Mouse (Mus musculus): ENCODE data around the gene Srebf1. TPM values are rescaled to one million over a fixed set of nuclear protein-coding genes. Genes with fewer than 3 reads are reported as not detected.

The Srebf1 gene
- polyA plus RNA-seq, 1 experiment from 2014 or later: 51.7 TPM

DNA sequence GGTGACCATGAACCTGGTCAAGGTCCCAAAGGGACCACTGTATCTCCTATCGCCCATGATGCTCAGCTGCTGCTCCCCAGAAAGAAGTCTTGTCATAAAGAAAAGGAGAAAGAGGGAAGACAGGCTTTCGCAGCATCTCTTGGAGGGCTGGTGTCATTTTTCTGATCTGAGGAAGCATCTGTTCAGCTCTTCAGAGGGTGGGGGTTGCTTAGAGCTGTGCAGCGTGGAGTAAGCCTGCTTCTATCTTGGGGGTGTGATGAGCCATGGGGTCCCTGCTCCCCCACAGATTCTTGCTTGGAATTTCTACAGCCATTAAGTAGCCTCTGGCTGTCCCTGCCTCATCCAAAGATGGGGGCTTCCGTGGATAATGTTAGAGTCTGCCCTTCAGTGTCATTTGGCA is 64.1 kb downstream of the Srebf1 start:
- H3K9ac ChIP-seq (ENCODE audit: low read depth, low read length): no peak overlapping the region
- H3K4me2 ChIP-seq (ENCODE audit: low read depth, low read length): no peak overlapping the region
- H3K4me3 ChIP-seq (ENCODE audit: low read depth, low read length): no peak overlapping the region
- peaks cover 27% of the 10 kb centered on the region for H3K4me1 ChIP-seq (ENCODE audit: control insufficient read depth, low read depth, low read length)
- no peak overlapping the region for H3K27ac ChIP-seq (ENCODE audit: low read length)
- no peaks in the 10 kb centered on the region for H3K36me3 ChIP-seq (ENCODE audit: control insufficient read depth, insufficient read depth)
- no peaks in the 10 kb centered on the region for H3K9me3 ChIP-seq (replicated peaks; ENCODE audit: control insufficient read depth, low read length)
- no peak for ATAC-seq (ENCODE audit: low read depth)
- WGBS (ENCODE audit: insufficient replicate concordance): 54% methylated on average over 4 of the region's 4 CpGs
- no peaks in the 10 kb centered on the region for H3K27me3 ChIP-seq (ENCODE audit: control insufficient read depth, insufficient read depth, low read depth, low read length)

DNA sequence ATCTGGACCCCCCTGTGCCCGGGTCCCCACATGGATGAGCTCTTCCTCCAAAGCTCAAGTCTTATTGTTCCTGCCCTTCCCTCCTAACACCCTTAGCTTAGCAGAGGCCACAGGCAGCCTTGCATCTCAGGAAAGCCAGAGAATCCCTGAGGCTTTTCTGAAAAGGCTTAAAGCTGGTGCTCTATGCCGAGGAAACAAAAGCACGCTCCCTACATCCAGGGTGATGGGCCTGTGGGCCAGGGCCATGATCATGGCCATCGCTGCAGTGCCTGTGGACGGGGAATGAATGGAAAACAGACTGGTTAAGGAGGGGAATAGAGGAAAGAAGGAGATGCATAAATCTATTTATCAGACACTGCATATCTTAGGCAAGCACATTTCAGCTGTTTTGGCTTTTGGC is 66.7 kb downstream of the Srebf1 start:
- Histone ChIP-seq H3K4me1 (ENCODE audit: control insufficient read depth, low read depth, low read length) (peaks cover 30% of the 10 kb centered on the region), H3K27me3 (ENCODE audit: control insufficient read depth, insufficient read depth, low read depth, low read length) (no peaks in the 10 kb centered on the region)

DNA sequence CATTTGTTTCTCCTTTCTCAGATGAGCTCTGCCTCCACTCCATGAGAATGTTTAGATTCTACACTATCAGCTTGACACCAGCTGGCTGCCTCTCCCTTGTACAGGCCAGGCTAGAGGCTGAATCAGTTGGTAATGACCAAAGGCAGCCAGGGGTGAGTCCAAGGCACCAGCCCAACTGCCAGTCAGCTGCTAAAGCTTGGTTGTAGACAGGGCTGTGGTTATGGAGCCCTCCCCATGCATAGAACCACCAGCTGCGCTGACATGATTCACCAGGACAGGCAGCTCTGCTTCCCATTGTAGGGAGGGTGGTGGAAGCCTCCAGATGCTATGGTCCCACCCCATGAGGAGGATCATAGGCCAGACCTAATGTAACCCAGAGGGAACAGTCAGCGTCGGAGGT is 68.4 kb downstream of the Srebf1 start:
- Histone ChIP-seq H3K9ac (ENCODE audit: low read depth, low read length) (no peak overlapping the region), H3K4me1 (ENCODE audit: control insufficient read depth, low read depth, low read length) (peaks cover 14% of the 10 kb centered on the region), H3K36me3 (ENCODE audit: control insufficient read depth, insufficient read depth) (no peaks in the 10 kb centered on the region), H3K4me2 (ENCODE audit: low read depth, low read length) (no peak overlapping the region), H3K27ac (ENCODE audit: low read length) (no peak overlapping the region), H3K9me3 (replicated peaks; ENCODE audit: control insufficient read depth, low read length) (no peaks in the 10 kb centered on the region), H3K27me3 (ENCODE audit: control insufficient read depth, insufficient read depth, low read depth, low read length) (no peaks in the 10 kb centered on the region), H3K4me3 (ENCODE audit: low read depth, low read length) (no peak overlapping the region)
- 83% methylated on average over 3 of the region's 3 CpGs for WGBS (ENCODE audit: insufficient replicate concordance)
- ATAC-seq (ENCODE audit: low read depth): no peak

More for the DNA sequence above, 66.7 kb downstream of the Srebf1 start:
- Histone ChIP-seq H3K4me2 (ENCODE audit: low read depth, low read length) (no peak overlapping the region), H3K4me3 (ENCODE audit: low read depth, low read length) (no peak overlapping the region), H3K27ac (ENCODE audit: low read length) (no peak overlapping the region), H3K36me3 (ENCODE audit: control insufficient read depth, insufficient read depth) (no peaks in the 10 kb centered on the region), H3K9me3 (replicated peaks; ENCODE audit: control insufficient read depth, low read length) (no peaks in the 10 kb centered on the region), H3K9ac (ENCODE audit: low read depth, low read length) (no peak overlapping the region)
- 76% methylated on average over 5 of the region's 5 CpGs for WGBS (ENCODE audit: insufficient replicate concordance)
- no peak for ATAC-seq (ENCODE audit: low read depth)

DNA sequence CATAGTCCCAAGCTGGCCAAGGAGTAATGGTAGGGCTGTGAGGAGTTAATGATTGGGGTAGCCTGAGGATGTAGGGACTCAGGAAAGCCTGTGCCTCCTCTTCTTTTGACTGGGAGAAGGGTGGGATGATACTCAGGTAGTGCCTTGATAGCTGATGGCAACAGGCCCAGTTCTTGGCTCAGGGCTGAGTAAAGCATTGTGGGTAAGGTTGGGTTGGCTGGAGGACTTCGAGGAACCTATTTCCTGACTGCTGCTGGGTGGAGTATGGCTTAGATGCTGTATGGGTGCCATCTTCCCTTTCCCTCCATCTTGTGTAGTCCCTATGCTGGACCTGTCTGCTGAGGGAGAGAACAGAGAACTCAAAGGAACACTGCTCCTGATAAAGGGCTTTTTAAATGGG is 70.0 kb downstream of the Srebf1 start:
- no peak overlapping the region for H3K4me2 ChIP-seq (ENCODE audit: low read depth, low read length)
- no peaks in the 10 kb centered on the region for H3K36me3 ChIP-seq (ENCODE audit: control insufficient read depth, insufficient read depth)
- H3K27me3 ChIP-seq (ENCODE audit: control insufficient read depth, insufficient read depth, low read depth, low read length): no peaks in the 10 kb centered on the region
- ATAC-seq (ENCODE audit: low read depth): no peak
- H3K27ac ChIP-seq (ENCODE audit: low read length): no peak overlapping the region
- H3K4me1 ChIP-seq (ENCODE audit: control insufficient read depth, low read depth, low read length): peaks cover 6% of the 10 kb centered on the region; the same call in 1 of the 2 replicates
- no peak overlapping the region for H3K9ac ChIP-seq (ENCODE audit: low read depth, low read length)
- WGBS (ENCODE audit: insufficient replicate concordance): 50% methylated on average over 1 of the region's 1 CpGs
- H3K4me3 ChIP-seq (ENCODE audit: low read depth, low read length): no peak overlapping the region
- no peaks in the 10 kb centered on the region for H3K9me3 ChIP-seq (replicated peaks; ENCODE audit: control insufficient read depth, low read length)

DNA sequence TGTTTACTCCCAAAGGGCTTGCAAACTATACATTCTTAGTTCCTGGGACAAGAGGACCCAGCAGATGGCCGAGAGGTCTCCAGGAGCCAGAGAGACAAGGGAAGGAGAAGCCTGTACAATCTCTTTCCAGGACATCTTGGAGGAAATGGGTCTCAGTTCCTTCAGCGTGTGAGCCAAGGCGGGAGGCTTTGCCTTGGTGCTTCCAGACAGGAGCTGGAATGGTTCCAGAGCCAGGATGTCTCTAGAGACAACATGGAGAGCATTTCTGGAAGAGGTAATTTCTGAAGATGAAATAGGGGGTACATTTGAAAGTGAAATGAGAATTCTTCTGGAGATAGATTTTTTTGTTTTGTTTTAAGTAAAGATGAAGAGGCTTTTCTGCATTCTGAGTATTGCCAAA is 71.7 kb downstream of the Srebf1 start:
- H3K4me2 ChIP-seq (ENCODE audit: low read depth, low read length): no peak overlapping the region
- no peak overlapping the region for H3K4me3 ChIP-seq (ENCODE audit: low read depth, low read length)
- no peaks in the 10 kb centered on the region for H3K27me3 ChIP-seq (ENCODE audit: control insufficient read depth, insufficient read depth, low read depth, low read length)
- H3K36me3 ChIP-seq (ENCODE audit: control insufficient read depth, insufficient read depth): no peaks in the 10 kb centered on the region
- peaks cover 6% of the 10 kb centered on the region; the same call in 1 of the 2 replicates for H3K4me1 ChIP-seq (ENCODE audit: control insufficient read depth, low read depth, low read length)
- H3K27ac ChIP-seq (ENCODE audit: low read length): no peak overlapping the region
- no peaks in the 10 kb centered on the region for H3K9me3 ChIP-seq (replicated peaks; ENCODE audit: control insufficient read depth, low read length)
- ATAC-seq (ENCODE audit: low read depth): no peak
- WGBS (ENCODE audit: insufficient replicate concordance): 66% methylated on average over 3 of the region's 3 CpGs
- no peak overlapping the region for H3K9ac ChIP-seq (ENCODE audit: low read depth, low read length)

Small RNA genes within 50 kb of the gene (microRNA-seq; reads per million reads assigned to microRNA genes)
- gene Mir6921: 0.74 reads per million
- not detected for gene Mir6922

Other genes starting within 250 kb of the Srebf1 start
- 43.1 and 63.2 TPM in 2 replicates for gene Pemt, start 176.1 kb downstream of the Srebf1 start, polyA plus RNA-seq (2015; fragmentation: Nextera tagmentation; extraction: Ambion mirVana)
- 2.8 and 3.7 TPM in 2 replicates for gene Rai1, start 117.6 kb downstream of the Srebf1 start, polyA plus RNA-seq (2015; fragmentation: Nextera tagmentation; extraction: Ambion mirVana)
- gene Tom1l2, start 130.3 kb upstream of the Srebf1 start, polyA plus RNA-seq (2015; fragmentation: Nextera tagmentation; extraction: Ambion mirVana): 5.7 and 6.8 TPM in 2 replicates
- gene Drc3, start 130.7 kb upstream of the Srebf1 start, polyA plus RNA-seq (2015; fragmentation: Nextera tagmentation; extraction: Ambion mirVana): 0.39 and 0.50 TPM in 2 replicates
- 8.5 and 8.7 TPM in 2 replicates for gene Gid4, start 194.6 kb upstream of the Srebf1 start, polyA plus RNA-seq (2015; fragmentation: Nextera tagmentation; extraction: Ambion mirVana)
- 27.9 and 31.2 TPM in 2 replicates for gene Atpaf2, start 195.9 kb upstream of the Srebf1 start, polyA plus RNA-seq (2015; fragmentation: Nextera tagmentation; extraction: Ambion mirVana)
- 36.7 and 36.8 TPM in 2 replicates for gene Drg2, start 232.0 kb upstream of the Srebf1 start, polyA plus RNA-seq (2015; fragmentation: Nextera tagmentation; extraction: Ambion mirVana)
- gene Myo15, start 246.8 kb upstream of the Srebf1 start, polyA plus RNA-seq (2015; fragmentation: Nextera tagmentation; extraction: Ambion mirVana): 0.11 TPM in 2 replicates

All from liver, embryonic 16.5 days (tissue).